Mouse (Mus musculus): ENCODE measurements around the gene Gm42906.

GRCm38 (mm10) chr5:151042911-151043310 lies 385.1 kb downstream of the Gm42906 start:
- no peak for TF ChIP-seq GATA1 (IDR thresholded peaks at IDR 0.05; ENCODE audit: low read length)
- TF ChIP-seq TAL1 (IDR thresholded peaks at IDR 0.05; ENCODE audit: low read length), result no peak
